Mouse (Mus musculus) cerebral cortex, adult 2 months (tissue): ENCODE data around the gene Dab1.

ENCODE experiments used
- WGBS: fragments of 180-500 bp; shearing (Covaris S2); methylation state at CpG from one replicate; pipeline ENCODE4 v1.1.7; 2018; 5-methylcytosine and 5-hydroxymethylcytosine counted together

Dab1 gene

DNA sequence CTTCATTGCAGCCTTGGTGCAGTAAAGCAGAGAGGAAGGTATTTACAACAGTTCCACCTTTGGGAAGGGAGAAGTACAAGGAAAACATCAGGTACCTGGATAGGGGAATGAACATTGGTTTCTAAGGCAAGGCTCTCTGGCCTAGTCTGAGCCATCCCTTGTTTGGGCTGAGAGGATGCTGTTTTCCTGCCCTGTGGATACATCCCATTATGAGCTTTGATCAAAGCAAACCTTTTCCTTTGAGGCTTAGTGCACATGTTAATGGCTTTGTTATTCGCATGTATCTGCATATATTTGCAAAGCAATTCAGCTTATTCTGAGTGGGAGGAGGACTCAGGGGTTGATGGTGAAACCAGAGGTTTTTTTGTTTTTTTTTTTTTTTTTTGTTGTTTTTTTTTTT, 185.3 kb downstream of the Dab1 start:
- WGBS: 52% methylated on average over 1 of the region's 1 CpGs

DNA sequence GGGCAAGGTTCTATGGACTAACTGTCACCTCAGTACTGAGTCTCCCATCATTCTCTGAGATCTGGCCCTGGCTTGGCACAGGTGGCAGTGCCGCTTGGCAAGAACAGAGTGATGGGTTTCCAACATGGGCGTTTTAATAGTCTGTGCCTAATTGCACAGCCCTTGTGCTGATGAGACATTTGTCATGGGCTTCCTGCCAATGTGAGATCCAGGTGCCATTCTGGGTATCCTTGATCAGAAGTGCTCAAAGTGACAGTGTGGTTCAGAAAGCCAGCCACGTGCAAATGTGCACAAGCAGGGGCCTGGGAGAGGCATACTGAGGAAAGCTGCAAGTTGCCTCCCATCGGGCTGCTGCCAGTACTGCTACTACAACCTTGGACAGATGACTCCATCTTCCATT, 203.5 kb downstream of the Dab1 start:
- 70% methylated on average over 4 of the region's 4 CpGs for WGBS

DNA sequence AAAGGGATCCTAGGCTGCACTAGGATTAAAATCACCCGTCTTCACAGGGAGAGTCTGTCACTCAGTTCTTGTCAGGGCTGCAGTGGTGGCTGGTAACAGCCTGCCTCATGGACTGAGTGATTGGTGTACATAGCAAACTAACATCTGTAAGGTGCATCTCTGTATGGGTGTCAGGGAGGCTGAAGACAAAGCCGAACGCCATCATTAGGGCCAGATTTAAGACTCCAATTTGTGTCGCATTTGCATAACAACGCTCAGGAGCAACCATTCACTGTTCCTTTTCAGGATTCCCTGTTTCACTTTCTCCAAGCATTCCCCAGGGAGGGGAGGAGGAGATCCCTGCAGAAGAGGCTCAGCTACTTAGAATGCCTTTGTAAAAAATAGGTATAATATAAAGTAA, 219.2 kb downstream of the Dab1 start:
- WGBS: 57% methylated on average over 5 of the region's 5 CpGs

GRCm38 (mm10) chr4:103839541-103839940, 220.4 kb downstream of the Dab1 start:
- 91% methylated on average over 2 of the region's 2 CpGs for WGBS

DNA sequence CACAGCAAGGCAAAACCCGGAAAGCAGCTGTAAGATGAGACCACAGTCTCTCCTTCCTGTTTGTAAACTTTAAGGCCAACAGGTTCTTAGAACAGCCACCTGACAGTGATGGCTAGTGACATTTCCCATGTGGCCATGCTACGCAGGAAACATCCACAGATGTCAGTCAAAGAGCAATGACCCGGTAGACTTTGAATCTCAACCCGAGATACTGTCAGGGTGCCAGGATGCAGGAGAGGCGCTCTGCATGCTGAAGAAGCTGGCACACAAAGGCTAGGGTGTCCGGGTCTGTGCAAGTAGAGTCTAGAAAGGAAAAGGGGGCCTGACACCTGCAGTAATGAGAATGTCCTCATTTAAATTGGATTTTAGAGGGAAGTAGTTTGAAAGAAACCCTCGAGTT, 222.0 kb downstream of the Dab1 start:
- WGBS: 52% methylated on average over 7 of the region's 7 CpGs

DNA sequence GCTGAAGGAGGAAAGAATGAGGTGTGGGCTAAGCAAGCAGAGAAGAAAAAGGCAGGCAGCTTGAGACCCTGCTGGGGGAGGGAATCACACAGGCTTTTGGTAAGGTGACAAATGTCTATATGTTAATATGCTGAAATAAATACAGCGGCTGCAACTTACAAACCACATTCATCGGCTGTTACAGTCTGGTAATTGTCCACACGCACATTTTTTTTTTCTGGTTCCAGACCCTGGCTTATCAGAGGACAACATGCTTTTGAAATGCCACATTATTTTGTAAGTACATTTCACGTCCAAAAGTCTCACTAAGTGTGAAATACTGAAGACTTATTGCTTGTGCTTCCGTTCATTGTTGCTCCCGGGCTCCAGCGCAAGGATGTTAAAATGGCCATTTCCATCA, 225.5 kb downstream of the Dab1 start:
- 78% methylated on average over 7 of the region's 7 CpGs for WGBS

DNA sequence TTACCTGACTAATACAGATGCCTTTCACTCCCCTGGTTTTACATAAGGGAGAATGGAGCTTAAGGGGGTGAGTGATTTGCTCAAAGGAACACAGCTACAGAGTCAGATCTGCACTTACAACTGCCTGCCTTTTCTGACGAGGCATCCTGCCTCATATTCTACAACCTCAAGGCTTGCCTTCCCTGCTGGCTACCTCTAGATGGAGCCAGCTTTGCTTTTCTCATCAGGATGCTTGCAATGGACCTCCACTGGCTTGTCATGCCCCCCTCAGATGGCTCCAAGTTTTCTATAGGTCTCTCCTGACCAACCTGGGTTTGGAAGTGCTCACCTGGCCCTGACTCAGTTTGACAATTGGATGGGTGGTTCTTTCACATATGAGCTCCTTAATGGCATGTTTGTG, 238.0 kb downstream of the Dab1 start:
- WGBS: 19% methylated on average over 1 of the region's 1 CpGs

GRCm38 (mm10) chr4:103875564-103875963, 256.4 kb downstream of the Dab1 start:
- 48% methylated on average over 3 of the region's 3 CpGs for WGBS

- WGBS: 75% methylated on average over 4 of the region's 4 CpGs
Measured at GRCm38 (mm10) chr4:103878841-103879240, 259.7 kb downstream of the Dab1 start.

DNA sequence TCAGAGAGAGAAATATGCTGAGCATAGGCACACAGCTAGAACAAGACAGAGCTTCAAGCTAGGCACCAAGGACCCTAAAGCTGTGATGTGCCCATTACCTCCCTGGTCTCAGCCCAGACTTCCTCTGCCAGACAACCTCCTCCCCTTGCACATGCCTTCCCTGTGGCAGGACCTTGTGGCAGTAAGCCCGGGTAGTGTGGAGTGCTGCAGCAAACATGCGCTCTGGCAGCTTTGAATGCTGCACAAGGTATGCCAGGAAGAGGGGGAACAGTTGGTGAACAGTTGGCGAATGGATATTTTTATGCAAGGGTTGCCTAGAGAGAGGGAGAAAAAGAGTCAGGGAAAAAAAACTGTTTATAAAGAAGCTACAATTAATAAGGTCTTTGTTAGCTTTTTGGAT, 262.5 kb downstream of the Dab1 start:
- 25% methylated on average over 3 of the region's 3 CpGs for WGBS

GRCm38 (mm10) chr4:103888086-103888485, 268.9 kb downstream of the Dab1 start:
- 46% methylated on average over 2 of the region's 2 CpGs for WGBS

DNA sequence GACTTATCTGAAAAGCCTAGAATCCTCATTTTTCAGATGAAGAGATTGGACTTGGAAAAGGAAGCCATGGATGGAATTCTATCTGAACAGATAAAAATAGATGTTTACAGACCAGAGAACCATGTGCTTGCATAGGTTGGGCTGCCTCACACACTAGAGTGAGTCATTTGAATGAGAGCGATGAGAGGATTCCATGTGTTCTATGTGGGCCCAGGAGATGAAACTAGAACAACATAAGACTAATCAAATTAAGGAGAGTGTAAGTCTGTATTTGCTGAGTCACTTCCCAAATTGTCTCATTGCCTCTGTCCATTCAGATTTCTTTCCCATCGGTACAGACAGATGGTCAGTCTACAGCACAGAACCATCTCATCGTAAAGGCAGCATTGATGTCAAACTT, 270.0 kb downstream of the Dab1 start:
- whole genome bisulfite sequencing: 58% methylated on average over 3 of the region's 3 CpGs

- WGBS: 51% methylated on average over 4 of the region's 4 CpGs
Measured at GRCm38 (mm10) chr4:103896806-103897205, 277.6 kb downstream of the Dab1 start.

GRCm38 (mm10) chr4:103897702-103898101, 278.5 kb downstream of the Dab1 start:
- WGBS: 57% methylated on average over 6 of the region's 6 CpGs

DNA sequence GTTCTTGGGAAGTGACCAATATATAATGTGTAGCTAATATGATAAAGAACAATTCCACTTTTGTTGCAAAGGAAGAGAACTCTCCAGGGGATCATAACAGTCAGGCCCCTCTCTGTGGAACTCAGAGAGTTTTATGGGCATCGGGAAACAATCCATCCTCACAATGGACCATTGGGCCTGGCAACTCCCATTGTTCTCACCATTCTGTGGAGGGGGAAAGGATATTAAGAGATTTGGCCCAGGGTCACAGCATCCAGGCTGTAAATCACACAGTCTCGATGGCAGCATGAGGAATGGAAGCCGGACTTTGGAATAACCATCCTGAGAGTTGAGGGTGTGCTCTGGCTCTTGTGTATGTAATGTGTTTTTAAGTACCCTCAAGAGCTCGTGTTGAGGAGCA, 292.3 kb downstream of the Dab1 start:
- 73% methylated on average over 4 of the region's 4 CpGs for WGBS

DNA sequence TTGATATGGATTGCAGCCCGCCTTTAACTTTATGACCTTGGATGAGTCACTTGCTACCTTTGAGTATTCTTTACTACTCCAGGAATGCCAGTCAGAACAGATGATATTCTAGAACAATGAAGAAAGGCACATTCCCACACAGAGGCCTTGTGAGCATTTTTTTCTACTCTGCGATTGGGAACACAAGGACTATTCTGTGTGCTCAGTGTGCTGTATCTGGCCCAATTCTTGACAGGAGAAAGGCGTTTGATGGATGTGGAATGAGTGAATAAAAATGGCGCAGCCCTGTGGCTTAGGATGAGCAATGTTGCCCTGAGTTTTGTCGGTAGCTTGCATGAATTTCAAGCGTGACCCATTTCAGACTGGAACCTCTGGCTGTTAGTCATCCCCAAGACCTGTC, 292.9 kb downstream of the Dab1 start:
- WGBS: 72% methylated on average over 6 of the region's 6 CpGs

- WGBS: 44% methylated on average over 3 of the region's 3 CpGs
Measured at GRCm38 (mm10) chr4:103922431-103922931, 303.3 kb downstream of the Dab1 start.

DNA sequence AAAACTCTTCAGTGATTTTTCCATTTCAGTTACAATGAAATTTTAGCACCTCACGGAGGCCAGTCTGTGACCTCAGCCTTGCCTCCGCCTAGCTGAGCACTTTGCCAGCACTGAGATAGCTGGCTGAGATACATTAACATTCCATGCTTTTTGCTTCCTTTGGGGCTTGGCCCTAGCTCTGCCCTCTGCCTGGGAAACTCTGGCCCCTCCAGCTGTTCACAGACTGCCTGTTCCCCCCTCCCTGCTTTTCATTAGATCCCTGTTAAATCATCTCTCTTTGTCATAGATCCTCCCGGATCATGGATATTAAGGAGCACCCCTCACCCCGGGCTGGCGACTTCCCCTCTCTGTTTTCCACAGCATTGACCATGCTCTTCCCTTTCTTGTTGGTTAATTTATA, 307.5 kb downstream of the Dab1 start:
- WGBS: 75% methylated on average over 5 of the region's 5 CpGs

- WGBS: 74% methylated on average over 3 of the region's 3 CpGs
Measured at GRCm38 (mm10) chr4:103934364-103934763, 315.2 kb downstream of the Dab1 start.

- 65% methylated on average over 3 of the region's 3 CpGs for WGBS
Measured at GRCm38 (mm10) chr4:103948255-103948654, 329.1 kb downstream of the Dab1 start.

- WGBS: 48% methylated on average over 9 of the region's 9 CpGs
Measured at GRCm38 (mm10) chr4:103953652-103954220, 334.6 kb downstream of the Dab1 start.

DNA sequence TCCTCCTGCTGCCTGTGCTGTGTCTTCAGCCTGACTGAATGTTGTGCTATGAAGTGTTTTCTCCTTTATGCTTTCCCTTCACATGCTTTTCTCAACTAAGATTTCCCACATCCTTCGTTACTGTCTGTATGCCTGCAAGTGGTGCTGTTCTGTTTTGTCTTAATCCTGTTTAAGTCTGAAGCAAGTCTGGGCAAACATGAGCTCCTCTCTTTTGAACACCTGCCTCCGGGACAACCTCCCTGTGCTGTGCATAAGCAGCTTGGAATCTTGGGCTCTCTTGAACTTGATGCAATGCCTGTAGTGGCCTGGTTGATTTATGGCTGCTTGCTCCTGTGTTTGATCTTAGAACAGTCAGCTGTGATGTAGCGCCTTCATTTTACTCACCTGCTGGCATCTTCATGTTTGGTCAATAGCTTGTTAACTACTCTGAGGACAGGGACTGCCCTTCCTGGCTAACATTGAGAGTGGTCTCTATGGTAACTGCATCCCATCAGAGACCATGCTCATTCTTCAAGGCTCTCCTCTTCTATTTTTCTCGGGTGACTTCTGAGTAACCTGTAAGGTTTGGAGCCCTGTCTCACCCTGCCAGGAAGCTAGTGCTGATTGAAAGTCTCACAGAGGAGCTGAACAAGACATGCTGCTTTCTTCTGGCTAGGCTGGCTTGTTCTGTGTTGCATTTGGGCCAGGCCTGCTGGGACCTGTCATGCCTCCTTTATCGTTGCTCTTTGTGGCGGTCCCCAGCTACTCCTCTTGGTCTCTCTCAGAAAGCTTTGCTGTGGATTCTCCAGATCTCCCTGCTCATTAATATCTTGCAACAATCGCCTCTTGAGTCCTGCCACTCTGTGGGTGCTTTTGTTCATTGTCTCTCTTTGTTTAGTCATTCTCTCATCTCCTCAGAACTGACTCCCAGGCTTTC, 342.2 kb downstream of the Dab1 start:
- 61% methylated on average over 7 of the region's 7 CpGs for WGBS

DNA sequence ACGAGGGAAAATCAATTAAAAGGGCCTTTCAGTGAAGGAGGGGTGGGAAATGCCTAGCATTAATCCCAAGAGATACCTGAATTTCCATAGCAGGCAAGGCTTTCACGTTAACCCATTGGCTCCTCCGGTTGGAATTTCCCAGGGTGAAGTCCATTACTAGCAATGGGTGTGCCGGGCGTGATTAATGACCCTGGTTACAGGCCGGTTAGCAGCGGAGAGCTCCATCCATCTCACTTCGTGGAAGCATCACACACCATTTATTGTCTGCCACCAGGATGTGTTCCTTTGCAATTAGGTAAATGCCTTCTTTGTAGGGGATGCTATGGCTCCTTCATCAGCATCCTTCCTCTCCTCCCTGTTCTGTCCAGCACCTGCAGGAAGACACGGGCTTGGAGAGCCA, 350.7 kb downstream of the Dab1 start:
- WGBS: 84% methylated on average over 9 of the region's 9 CpGs
